Mouse (Mus musculus) neural tube, postnatal 0 days (tissue): Measurements from ENCODE around the gene Mogs. TPM values are rescaled to one million over a fixed set of nuclear protein-coding genes. Genes with fewer than 3 reads are reported as not detected.

Experiments used
- microRNA counts: library from miRNA; unstranded; fragments of <30 nt; microRNA quantifications from one replicate; lab custom pipeline; 2015
- microRNA-seq: library from miRNA; unstranded; fragments of <30 nt; microRNA quantifications from one replicate; pipeline ENCODE4, GENCODE M21; 2016
- polyA plus RNA-seq: library from polyadenylated mRNA; unstranded; fragments of >200 nt; fragmentation: Nextera tagmentation; extraction: Ambion mirVana; gene quantifications from 2 replicates; pipeline ENCODE4 v1.2.1, GENCODE M21; 2015

The Mogs gene
- polyA plus RNA-seq = 23.1 and 24.7 TPM in 2 replicates

GRCm38 (mm10) chr6:83115011-83115671 is at the start of gene Mogs:
Gene Mogs, plus strand, starts transcription at chr6:83115496.

GRCm38 (mm10) chr6:83070247-83070310 is 45.2 kb upstream of the Mogs start, which contains the start of gene Tlx2:
Gene Tlx2, minus strand, starts transcription at chr6:83070293.

DNA sequence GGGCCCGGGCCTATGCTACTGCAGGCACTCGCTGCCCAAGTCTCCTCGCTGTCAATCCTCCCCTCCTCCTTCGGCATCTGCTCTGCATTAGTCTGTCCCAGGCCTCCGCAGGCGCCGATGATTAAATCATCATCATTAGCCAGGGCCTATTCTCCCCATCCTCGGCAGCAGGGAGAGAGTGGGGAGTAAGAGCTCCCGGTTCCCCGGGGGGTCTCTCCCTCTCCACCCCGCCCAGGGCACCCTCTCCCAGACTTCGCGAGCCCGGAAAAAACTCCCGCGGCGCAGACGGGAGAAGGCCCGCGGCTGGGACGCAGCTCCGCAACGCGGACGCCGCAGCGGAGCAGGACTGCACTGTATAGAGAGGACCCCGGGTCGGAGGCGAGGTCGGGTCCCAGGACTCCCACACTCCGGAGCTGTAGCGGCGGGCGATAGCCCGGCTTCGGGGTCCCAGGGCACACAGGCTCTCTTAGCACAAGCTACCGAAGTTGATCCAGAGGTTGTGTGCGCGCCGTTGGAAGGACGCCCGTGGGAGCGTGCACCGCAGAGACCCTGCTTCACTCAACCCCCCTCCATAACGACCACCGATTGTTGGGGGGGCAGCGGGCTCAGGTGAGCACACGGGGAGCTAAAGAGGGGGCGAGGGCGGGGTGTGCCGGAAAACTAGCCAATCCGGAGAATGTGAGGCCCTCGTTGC is 37.5 kb upstream of the Mogs start, which contains the start of gene Pcgf1:
TSS of gene Pcgf1 (plus strand) at position 240 of the 694 bp plus-strand sequence.

DNA sequence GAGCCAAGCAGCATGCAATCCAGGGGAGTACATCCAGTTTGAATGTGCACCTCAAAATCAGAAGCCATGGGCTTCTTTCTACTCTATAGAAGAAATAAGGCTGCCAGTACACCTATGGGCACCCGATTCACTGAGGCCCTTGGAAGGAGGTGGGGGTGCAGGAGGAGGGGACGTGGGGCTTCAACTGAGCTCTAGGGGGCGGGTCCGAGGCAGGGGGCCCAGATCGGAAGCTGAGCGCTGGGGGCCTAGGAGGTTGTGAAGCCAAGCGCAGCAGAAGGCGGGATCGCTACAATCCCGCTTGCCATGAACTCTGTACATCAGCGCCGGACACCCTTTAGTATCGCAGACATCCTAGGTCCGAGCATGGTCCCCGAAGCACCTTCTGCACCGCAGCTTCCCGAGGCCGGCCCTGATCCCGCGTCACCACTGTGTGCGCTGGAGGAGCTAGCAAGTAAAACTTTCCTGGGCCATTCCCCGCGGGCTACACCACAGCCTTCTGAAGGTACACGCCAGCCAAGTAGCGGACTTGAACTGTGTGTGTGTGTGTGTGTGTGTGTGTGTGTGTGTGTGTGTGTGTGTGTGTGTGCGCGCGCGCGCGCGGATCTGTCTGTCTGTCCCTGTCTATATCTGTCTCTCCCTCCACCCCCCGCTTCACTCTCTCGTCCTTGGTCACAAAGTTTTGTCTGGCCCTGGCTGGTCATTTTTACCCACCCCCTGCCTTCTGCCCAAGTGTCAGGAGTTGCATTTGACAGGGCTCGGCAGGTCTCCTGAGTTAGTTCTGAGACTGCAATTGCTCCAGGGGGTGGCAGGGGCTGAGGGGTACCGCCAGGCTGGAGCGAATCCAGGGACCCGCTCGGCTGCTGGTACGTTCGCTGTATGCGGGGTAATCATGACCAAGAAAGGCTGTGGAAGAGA is 28.9 kb upstream of the Mogs start, which contains the start of gene Lbx2:
TSS of gene Lbx2 (plus strand) at position 247 of the 915 bp plus-strand sequence.

DNA sequence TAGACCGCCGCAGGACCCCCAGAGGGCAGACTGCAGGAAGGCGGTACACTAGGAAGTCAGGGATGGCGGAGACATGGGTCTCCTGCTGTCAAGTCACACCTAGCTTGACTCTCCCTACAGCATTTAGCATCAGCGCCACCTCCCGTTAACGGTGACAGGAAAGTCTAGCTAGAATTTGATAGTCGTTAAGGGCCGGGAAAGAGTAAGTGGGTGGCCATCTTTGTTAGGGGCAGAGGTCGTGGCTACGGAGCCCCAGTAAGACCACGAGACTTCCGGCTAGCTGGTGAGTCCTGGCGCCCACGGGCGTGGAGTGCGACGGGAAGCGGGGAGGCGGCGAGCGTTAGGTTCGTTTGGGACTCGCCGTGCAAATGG is 14.0 kb upstream of the Mogs start, which contains the start of the genes Ccdc142 and Gm42688:
TSS of gene Ccdc142 (plus strand) at position 286 of the 372 bp plus-strand sequence.
TSS of gene Gm42688 (plus strand) at position 302 of the 372 bp plus-strand sequence.

DNA sequence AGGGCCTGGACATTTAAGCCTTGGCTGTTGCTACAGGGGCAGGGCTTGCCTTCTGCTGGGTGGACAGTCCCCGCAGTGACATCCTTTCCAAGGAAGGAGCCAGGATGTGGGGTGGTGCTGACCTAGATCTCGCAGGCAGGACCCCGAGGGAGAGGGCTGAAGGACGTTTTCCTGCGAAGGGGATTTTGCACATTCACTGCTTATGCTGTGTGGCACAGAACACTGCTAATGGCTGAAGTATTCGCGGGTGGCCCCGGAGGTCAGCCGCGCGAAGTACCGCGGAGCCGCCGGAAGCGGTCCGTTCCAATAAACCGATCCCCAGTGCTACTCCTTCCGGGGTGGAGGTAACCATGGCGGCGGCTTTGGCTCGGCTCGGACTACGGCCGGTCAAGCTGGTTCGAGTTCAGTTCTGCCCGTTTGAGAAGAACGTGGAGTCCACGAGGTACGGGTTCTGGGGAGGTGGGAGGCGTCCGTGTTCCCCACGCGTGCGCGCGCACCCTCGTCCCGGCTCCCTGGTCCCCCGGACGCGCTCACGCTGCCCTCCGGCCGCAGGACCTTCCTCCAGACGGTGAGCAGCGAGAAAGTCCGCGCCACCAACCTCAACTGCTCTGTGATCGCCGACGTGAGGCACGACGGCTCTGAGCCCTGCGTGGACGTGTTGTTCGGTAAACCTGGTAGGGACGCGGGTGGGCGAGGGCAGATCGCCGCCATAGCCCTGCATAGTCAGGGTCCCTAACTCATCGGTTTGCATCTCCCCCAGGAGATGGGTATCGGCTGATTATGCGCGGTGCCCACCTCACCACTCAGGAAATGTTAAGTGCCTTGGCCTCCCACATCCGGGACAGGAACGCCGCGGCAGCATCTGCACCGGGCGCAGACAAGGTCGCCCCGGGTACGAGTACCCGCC is 6.3 kb upstream of the Mogs start, which contains the start of gene Mrpl53:
TSS of gene Mrpl53 (plus strand) at position 279 of the 907 bp plus-strand sequence.

DNA sequence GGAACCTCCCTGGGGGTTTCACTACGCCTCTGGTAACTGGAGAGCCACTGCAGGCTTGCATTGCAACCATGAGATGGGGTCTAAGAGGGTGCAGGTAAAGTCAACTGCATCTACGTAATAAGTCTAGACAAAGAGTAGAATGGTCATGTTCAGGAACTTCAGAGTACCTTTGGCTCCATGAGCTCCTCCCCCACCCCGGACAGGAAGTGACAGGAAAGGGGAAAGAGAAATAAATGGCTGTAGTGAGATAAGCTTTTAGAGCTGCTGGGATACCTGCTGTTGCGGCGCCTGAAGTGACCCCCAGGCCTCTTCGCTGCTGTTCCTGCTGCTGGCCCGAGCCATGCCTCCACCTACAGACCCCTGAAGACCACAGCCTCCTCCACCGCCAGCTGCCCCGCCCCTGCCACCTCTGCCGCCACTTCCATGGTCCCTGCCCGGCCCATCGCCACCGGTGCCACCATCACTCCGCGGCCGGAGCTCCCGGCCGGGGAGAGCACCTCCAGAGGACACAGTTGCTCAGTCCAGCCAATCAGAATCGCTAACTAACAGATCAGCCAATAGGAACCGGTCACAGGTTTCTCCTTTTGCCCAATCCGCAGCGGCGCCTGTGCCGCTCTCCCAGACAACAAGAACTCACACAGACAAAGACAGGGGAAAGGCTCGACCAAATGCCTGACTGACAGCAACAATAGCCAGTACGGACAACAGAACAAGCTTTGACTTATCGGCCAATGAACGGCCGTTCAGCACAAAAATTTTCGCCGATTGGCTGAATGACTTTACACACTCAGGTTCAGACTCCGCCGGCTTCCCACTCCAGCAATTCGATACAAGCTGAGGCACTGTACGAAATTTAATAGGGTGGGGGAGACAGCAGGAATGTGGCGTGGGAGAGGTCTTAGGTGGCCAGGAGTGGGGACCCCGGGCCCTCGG is 5.9 kb downstream of the Mogs start, which contains the start of gene Wbp1:
TSS of gene Wbp1 (minus strand) at position 630 of the 933 bp plus-strand sequence.

DNA sequence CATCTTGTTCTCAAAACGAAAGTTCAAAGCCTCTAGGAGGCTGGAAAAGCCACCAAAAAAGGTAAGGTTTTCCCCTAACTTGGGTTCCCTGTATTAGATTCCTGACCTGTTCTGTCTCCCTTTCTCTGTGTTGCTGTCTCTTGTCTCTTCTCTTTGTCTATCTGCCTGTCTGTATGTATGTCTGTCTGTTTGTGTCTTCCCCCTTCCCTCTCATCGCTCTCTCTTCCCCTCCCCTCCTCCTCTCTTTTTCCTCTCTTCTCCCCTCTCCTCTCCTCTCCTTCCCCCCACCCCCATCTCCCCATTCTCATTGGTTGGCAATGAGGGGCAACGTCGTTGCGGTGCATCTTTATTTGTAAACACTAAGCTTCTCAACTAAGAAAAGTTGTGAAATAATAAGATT is 10.0 kb downstream of the Mogs start, which contains the start of gene Ino80b:
TSS of gene Ino80b (minus strand) at position 101 of the 400 bp plus-strand sequence.

DNA sequence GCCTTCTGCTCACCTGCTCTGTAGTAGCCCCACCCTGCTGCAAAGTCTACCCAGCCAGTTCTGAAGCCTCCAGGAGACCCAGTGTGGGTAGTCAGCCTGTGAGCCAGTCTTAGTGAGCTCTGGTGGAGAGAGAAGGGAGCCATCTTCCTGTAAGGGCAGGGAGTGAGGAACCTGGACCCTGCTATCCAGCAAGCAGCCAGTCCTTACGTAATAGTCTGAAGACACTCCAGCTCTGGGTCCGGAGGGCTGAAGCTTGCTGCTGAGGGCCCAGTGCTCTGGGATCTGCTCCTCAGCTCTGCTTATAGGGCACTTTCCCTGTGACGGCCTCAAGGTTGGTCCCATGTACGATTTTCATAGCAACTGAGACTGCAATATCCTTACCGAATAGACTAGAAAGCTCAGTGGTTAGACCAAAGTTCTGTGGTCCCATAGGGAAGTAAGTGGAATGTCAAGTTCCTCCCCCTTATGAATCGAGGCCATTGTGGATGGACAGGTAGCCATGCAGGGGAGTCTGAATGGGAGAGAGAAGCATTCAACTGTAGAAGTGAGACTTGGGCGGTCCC is 19.7 kb downstream of the Mogs start, which contains the start of gene Rtkn:
TSS of gene Rtkn (plus strand) at position 513 of the 563 bp plus-strand sequence.

DNA sequence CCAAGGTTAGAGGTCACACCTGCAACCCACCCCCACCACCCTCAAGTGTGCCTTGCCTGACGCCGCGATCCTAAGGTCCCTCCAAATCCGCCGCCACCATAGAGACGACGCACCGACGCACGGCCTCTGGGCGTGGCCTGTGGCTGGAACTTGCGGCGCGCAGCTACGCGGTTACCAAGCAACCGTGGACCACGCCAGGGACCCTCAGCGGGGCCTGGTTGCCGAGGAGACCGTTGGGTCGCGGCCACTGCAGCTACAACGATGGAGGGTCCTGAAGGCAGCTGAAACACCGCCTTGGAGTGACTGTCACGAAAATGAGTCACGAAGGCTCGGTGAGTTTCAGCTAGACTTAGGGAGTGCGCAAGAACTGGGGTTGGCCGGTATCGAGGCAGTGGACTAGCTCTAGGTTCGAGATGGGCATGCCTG is 41.0 kb downstream of the Mogs start, which contains the start of the genes Wdr54 and 1700003E16Rik:
TSS of gene Wdr54 (minus strand) at position 139 of the 426 bp plus-strand sequence.
TSS of gene 1700003E16Rik (plus strand) at position 146 of the 426 bp plus-strand sequence.

GRCm38 (mm10) chr6:83165607-83166242 is 50.4 kb downstream of the Mogs start, which contains the start of gene Dctn1:
Gene Dctn1, plus strand, starts transcription at chr6:83165920.

MicroRNA genes within 50 kb of the gene (microRNA counts, 519-probe panel; counts per million panel counts)
- microRNA mmu-miR-3470a+mmu-miR-3470b (lab: Ali Mortazavi, UCI) = 40.5 counts per million

Small RNA genes within 50 kb of the gene (microRNA-seq; reads per million reads assigned to microRNA genes)
- gene Mir3470a = not detected

Other genes starting within 250 kb of the Mogs start
- 21.0 and 21.4 TPM in 2 replicates for gene Sema4f, start 175.7 kb upstream of the Mogs start, polyA plus RNA-seq
- gene M1ap, start 168.6 kb upstream of the Mogs start, polyA plus RNA-seq = 0.10 TPM in 1 of 2 replicates, not detected in the other
- 3.8 and 4.3 TPM in 2 replicates for gene Dok1, start 82.0 kb upstream of the Mogs start, polyA plus RNA-seq
- gene Loxl3, start 81.3 kb upstream of the Mogs start, polyA plus RNA-seq = 4.6 and 7.2 TPM in 2 replicates
- gene Aup1, start 61.0 kb upstream of the Mogs start, polyA plus RNA-seq = 144 and 154 TPM in 2 replicates
- 89.7 and 95.1 TPM in 2 replicates for gene Htra2, start 60.2 kb upstream of the Mogs start, polyA plus RNA-seq
- gene Dqx1, start 57.7 kb upstream of the Mogs start, polyA plus RNA-seq = 0.19 and 0.33 TPM in 2 replicates
- gene Tlx2, start 45.2 kb upstream of the Mogs start, polyA plus RNA-seq = 1.5 TPM in 1 of 2 replicates, not detected in the other
- 34.3 and 37.8 TPM in 2 replicates for gene Pcgf1, start 37.6 kb upstream of the Mogs start, polyA plus RNA-seq
- gene Lbx2, start 29.1 kb upstream of the Mogs start, polyA plus RNA-seq = not detected in 2 replicates
- gene Ccdc142, start 13.9 kb upstream of the Mogs start, polyA plus RNA-seq = 4.3 and 7.1 TPM in 2 replicates
- gene Gm42688, start 13.9 kb upstream of the Mogs start, polyA plus RNA-seq = 4.7 and 5.3 TPM in 2 replicates
- 129 and 139 TPM in 2 replicates for gene Mrpl53, start 6.5 kb upstream of the Mogs start, polyA plus RNA-seq
- gene Wbp1, start 6.1 kb downstream of the Mogs start, polyA plus RNA-seq = 82.3 and 104 TPM in 2 replicates
- 13.1 and 14.2 TPM in 2 replicates for gene Ino80b, start 9.9 kb downstream of the Mogs start, polyA plus RNA-seq
- gene Rtkn, start 20.0 kb downstream of the Mogs start, polyA plus RNA-seq = 21.9 and 25.3 TPM in 2 replicates
- gene Wdr54, start 40.9 kb downstream of the Mogs start, polyA plus RNA-seq = 22.2 and 23.0 TPM in 2 replicates
- gene 1700003E16Rik, start 40.9 kb downstream of the Mogs start, polyA plus RNA-seq = 13.4 and 14.9 TPM in 2 replicates
- 129 and 141 TPM in 2 replicates for gene Dctn1, start 50.4 kb downstream of the Mogs start, polyA plus RNA-seq
- gene Slc4a5, start 104.3 kb downstream of the Mogs start, polyA plus RNA-seq = 0.19 and 0.31 TPM in 2 replicates
- 29.1 and 30.6 TPM in 2 replicates for gene Mthfd2, start 210.4 kb downstream of the Mogs start, polyA plus RNA-seq
- 16.4 and 16.8 TPM in 2 replicates for gene Mob1a, start 210.5 kb downstream of the Mogs start, polyA plus RNA-seq
- 84.4 and 102 TPM in 2 replicates for gene Bola3, start 233.7 kb downstream of the Mogs start, polyA plus RNA-seq